Mouse (Mus musculus) c-Kit-positive CD71-negative TER-119-negative erythroid progenitor cells, embryonic 14.5 days (primary cell): Measurements from ENCODE around the gene Mtx1.
A peak's percentile ranks its signal among the peaks of the same experiment; 100 is the strongest.

Experiments
- DNase-seq: peaks from one replicate; pipeline ENCODE4 v3.0.0-alpha.2; 2013; ENCODE audit warnings: low read depth

Gene Mtx1

DNA sequence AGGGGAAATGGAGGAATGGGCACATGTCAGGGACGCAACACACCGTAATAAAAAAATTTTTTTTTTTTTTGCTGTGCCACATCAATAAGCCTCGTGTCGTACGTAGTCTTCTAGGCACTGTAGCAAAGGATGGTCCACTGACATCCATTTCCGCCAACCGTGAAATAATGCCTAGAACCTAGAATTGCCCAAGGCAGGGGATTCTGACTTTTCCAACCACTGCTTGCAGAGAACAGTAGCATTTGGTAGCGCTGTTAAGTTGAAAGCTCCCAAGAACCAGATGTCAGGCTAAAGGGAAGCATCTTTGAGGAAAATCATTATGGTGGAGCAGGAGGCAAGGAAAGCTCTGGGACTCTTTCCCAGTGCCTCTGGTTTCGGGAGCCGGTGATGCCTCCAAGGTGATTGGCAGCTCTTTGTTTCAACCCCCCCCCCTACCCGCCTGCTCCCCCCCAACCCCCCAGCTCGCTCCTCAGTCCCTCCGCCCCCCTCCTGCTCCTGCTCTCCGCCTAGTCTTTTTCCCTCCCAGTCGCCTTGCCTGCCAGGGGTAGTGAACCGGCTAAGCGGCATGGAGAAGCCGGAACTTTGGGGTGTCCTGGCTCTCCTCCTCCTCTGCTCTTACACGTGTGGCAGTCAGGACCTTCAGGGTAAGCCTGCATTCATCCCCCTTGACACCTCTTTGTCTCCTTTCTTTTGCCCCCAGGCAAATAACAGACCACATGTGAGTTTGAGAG, 12.0 kb downstream of the Mtx1 start, which contains the start of gene Thbs3:
Thbs3 (plus strand) TSS at position 500 of the 731 bp plus-strand sequence.
- DNase-seq: no peak

DNA sequence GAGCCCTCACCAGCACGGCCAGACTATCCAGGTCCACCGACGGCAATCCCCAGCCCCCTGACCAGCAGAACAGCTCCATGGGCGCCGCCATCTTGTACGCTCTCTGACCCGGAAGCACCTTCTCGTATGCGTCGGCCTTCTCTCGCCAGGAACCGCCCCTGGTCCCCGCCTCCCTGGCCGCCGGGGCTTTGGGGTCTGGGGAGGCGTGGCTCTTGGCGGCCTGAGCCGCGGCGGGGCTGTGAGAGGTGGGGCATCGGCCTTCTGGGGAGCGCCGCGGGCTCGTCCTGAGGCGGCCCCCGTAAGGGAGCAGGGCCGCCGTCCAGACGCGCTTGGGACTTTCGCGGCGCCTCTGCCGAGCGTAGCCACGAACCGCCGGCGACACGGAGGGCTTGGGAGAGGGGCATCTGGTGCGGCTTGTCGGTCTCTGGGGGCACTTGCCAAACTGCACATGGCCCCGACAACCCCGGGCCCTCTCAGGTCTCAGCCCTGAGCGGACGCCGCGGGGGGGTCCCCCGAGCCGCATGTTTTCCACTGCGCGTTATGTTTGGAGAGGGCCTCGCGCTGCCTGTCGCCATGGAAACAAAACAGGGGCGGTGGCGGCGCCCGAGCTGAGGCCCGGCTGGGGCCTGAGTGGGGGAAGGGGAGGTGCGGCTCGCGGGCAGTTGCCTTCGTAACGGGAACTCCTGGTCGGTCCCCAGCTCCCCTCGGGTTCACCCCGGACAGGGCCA, 12.9 kb downstream of the Mtx1 start:
- peak; percentile 91 for DNase-seq

DNA sequence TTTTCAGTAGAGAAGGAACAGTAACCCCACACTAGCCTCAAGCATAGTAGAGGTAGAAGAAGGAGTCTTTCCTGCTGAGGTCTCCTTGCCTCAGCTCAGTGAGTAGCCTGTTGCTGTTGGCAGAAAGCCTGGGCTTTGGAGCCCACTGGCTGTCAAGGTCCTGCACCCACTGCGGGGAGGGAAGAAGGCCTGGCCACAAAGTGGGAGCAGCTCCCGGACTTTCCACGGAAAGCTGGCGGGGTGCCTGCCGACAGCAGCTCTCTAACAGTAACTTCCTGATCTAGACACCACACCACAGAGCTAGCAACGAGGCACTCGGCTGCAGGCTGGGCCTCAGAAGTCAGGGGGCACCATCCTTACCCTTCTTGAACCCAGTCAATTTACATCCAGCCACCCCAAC, 16.2 kb downstream of the Mtx1 start:
- DNase-seq: no peak

DNA sequence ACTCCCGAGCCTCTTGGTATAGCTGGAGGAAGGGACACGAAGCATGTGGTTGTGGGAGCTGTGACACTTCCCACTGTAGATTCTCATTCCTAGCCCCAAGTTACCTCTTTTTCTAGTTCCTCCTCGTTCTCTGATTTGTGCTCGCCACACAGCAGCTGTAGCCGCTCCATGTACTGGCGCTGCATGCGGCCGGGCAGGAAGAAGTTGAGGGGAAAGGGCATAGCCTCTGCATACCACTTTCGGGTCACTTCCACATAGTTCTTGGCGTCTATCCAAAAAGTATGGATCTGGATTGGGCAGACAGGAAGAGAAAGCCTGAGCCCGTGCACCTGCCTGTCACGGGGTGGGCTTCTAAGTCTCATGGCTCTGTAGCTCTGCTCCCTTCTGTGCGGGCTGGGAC, 16.7 kb downstream of the Mtx1 start:
- no peak for DNase-seq

DNA sequence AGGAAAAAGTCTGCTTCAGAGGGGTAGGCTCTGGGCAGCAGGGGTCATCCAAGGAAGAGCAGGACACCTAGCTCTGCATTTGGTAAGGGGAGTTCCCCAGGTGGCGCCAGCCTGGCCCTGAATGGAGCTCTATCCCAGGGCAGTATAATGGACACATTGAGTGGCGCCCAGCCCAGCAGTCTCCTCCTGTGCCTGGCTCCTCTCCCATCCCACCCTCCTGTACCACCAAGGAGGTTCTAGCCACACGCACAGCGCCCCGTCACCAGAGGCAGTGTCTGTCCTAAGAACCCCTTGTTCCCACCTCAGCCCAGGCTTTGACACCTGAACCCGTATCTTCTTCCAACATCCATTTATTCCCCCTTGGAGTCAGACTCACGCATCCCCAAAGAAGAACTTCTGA, 17.2 kb downstream of the Mtx1 start:
- no peak for DNase-seq

DNA sequence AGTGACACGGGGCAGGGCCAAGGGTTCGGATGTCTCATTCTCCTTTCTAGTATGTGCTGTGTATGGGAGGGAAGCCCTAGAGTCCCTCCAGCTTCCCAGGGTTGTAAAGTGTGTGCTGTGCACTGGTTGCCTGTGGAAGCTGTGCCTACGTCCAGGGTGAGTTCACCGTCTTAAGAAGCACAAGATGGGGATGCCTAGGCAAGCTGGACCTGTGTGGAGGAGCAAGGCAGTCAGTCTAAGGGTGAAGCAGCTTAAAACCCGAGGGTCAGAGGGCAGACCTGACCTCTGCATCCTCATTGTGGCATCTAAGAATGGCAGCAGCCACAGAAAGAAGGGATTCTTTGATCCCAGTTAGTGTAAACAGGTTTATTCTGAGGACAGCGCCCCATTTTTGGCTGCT, 18.2 kb downstream of the Mtx1 start:
- no peak for DNase-seq

DNA sequence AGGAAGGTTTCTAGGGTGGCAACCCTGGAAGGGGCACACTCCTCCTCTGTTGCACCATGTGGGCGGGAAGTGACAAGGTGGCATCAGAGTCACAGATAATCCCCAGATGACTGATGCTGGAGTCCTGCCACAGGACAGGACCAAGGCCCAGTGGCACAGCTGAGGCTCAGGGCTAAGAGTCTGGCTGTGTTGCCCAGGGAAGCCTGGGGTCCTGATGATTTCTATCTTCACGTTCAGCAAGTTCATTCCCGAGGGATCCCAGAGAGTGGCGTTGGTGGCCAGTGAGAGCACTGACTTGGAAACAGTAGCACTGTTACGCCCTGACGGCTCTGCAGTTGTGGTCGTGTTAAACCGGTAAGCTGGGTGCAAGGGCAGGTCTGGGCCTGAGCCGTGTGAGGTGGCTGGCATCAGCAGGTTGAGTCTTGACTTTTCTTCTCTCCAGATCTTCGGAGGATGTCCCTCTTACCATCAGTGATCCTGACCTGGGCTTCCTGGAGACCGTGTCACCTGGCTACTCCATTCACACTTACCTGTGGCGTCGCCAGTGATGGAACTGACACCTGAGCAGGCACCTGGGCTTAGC, 18.7 kb downstream of the Mtx1 start:
- DNase-seq: no peak

DNA sequence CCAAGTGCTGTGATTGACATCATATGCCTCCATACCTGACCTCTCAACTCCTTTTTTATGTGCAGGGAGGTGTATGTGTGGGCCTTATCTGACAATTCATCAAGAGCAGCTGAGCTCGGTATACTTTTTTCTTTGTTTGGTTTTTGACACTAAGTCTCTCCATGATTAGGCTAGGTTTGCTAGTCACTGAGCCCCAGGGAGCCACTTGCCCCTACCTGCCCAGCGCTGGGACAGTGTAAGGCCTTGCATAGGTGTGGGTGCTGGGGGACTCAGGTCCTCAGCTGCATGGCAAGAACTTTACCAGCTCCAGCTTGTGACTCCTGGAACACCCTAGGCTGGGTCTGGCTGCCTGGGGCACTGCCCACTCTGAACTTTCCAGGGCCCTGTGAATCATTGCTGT, 20.2 kb downstream of the Mtx1 start:
- DNase-seq: no peak

DNA sequence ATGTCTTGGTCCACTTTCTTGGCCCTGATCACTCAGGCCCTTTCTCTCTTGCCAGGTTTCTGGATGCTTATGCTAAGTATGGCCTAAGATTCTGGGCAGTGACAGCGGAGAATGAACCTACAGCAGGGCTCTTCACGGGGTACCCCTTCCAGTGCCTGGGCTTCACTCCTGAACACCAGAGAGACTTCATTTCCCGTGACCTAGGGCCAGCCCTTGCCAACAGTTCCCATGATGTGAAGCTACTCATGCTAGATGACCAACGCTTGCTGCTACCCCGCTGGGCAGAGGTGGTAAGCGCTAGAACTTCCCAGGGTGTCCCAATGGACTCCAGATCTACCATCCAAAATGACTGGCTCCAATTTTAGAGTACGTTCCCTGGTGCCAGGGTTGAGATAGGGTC, 20.8 kb downstream of the Mtx1 start:
- DNase-seq: no peak

DNA sequence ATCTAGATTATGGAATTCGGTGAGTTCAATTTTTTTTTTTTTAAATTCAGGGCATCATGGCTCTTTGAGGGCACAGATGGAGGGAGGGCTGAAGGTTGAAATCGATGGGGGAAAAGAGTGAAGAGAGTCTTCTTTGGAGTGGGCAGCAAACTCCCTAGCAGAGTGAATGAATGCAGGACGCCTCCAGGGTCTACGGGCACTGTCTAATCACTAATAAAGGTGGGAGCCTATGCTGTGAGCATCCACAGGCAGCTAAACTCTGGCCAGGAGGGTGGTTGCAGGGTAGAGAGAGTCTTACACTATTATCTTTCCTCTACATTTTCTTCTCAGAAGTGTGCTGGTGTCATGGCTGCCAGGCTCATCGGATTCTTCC, 23.8 kb downstream of the Mtx1 start:
- DNase-seq: no peak

DNA sequence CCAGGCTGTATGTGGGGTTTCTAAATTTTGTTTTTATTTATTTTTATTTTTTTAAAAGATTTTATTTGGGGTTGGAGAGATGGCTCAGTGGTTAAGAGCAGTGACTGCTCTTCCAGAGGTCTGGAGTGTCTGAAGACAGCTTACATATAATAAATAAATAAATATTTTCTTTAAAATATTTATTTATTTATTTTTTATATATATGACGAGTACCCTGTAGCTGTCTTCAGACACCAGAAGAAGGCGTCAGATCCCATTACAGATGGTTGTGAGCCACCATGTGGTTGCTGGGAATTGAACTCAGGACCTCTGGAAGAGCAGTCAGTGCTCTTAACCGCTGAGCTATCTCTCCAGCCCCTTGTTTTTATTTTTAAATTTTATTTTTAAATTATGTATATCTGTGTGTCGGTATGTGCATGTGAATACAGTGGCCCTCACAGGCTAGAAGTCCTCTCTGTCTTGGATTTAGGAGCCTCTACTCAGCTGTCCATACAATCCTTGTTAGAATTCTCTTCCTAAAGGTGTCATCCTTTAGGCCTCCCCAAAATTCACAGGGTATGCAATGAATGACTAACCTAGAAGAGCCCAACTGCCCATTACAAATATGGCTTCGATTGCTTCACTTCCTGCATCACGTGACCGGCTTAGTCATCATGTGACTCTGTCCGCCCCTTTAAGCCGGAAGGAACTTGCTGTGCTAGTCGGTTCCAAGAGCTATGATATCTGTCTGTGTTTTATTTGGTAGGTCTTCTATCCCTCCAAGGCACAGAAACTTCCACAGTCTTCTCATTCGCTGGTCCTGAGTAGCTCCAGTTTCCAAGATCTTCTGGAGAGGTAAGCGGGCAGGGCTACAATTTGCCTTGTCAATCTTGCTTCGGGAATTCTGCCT, 24.4 kb downstream of the Mtx1 start, which contains the start of gene Gba:
Gba (plus strand) TSS at position 676 of the 889 bp plus-strand sequence.
- DNase-seq: peak; percentile 94

DNA sequence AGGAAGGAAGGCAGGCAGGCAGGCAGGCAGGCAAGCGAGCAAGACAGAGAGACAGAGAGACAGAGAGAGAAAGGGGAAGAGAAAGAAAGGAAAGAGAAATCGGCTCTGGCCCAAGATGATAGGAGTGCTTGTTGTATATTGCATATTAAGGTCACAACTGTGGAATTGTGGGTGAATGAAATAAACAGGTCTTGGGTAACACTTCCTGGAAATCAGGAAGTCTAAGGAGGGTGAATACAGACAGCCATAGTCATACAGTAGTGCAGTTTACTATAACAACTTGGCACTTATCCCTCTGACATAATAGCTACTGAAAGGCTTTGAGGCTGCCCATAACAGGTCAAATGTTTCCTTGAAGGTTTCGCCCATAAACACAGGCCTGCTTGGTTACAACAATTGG, 27.0 kb downstream of the Mtx1 start:
- DNase-seq: no peak

DNA sequence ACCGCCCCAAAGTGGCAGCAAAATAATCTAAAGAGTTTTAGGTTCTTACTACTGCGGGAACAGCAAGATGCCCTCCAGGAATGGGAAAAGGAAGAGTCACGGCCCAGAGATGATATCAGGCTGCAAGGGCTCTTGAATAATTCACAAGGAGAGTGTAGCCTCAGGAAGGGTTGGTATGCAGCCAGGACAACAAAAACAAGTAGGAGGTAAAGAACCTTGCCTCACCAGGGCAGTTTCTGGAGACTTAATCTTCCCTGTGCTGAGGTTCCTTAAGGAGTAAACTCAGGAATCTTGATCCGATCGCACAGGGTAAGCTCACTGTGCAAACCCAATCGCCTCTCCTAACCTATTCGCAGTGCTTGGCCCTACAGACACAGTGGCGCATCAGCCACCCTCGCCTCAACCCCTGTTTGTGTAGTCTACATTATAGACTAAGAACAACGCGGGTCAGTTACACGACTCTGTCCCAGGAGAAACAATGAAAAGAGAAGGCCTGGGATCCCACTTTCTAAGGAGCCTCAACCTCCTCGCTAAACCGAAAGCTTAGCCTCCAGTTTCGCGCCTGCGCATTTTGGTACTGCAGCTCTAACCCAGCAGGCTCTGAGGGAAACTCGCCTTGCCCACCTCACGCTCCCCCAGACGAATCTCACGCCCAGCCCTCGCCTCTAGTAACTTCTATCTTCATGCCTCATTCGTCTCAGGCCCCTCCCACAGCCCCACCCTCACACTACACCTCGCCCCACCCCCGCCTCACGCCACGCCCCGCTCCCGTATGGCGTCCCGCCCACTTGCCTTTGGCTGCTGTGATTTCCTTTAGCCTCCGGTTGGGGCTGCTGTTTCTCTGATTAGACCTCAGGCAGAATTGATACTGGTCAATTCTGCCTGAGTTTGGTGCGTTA, 30.7 kb downstream of the Mtx1 start:
- DNase-seq: peak; percentile 85

DNA sequence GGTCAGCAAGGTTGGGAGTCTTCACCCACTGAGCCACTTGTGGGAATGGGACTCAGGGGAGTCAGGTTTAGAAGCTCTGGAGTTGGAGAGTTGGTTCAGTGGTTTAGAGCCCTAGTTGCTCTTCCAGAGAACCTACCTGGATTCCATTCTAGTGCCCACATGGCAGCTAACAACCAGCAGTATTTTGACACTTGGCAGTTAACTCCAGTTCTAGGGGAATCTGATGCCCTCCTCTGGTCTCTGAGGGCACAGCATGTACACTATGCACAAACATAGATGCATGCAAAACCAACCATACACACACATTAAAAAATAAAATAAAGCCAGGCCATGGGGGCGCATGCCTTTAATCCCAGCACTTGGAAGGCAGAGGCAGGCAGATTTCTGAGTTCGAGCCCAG, 33.0 kb downstream of the Mtx1 start:
- DNase-seq: no peak

DNA sequence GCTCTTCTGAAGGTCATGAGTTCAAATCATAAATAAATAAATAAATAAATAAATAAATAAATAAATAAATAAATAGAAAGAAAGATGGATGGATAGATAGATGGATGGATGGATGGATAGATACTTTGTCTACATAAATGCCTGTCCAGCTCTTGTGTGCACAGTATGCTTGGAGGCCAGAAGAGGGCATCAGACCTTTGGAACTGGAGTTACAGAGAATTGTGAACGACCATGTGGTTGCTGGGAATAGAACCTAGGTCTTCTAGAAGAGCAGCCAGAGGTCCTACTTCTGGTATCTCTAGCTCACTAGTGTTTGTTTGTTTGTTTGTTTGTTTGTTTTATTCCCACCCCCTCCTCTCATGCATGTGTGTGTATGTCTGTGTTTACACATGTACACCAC, 33.5 kb downstream of the Mtx1 start:
- DNase-seq: no peak

DNA sequence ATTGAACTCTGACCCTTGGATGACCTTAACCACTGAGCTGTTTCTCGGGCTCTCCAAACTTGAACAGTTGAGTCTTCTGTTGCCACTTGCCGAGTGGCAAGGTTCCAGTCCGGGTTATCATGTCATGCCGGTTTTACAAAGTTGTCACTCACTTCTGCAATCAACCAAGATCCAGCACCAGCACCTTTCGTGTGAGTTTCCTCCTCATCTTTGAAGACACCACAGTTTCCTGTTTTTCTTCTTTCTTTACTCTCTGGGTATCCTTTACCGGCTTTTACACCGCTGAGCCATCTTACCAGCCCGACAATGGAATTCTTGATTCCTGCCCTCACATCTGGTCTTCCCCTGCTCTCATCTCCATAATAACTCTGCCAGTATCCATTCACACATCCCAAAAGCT, 36.5 kb downstream of the Mtx1 start:
- no peak for DNase-seq

DNA sequence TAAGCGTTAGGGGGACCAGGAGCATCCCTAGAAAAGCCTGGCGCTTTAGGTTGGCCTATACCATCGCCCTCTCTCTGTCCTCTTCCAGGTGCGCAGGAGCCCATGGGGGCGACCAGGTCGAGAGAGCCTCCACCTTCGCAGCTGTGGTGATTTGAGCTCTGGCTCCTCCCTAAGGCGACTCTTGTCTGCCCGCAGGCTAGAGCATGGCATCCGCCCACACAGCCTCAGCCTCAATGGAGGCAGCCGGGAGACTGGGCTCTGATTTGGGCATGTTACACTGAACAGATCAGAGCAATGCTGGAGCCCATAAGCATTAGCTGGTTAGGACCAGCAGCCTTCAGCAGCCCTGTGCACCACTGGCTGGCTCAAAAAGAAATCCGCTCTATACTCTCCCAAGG, 38.4 kb downstream of the Mtx1 start:
- DNase-seq: no peak

DNA sequence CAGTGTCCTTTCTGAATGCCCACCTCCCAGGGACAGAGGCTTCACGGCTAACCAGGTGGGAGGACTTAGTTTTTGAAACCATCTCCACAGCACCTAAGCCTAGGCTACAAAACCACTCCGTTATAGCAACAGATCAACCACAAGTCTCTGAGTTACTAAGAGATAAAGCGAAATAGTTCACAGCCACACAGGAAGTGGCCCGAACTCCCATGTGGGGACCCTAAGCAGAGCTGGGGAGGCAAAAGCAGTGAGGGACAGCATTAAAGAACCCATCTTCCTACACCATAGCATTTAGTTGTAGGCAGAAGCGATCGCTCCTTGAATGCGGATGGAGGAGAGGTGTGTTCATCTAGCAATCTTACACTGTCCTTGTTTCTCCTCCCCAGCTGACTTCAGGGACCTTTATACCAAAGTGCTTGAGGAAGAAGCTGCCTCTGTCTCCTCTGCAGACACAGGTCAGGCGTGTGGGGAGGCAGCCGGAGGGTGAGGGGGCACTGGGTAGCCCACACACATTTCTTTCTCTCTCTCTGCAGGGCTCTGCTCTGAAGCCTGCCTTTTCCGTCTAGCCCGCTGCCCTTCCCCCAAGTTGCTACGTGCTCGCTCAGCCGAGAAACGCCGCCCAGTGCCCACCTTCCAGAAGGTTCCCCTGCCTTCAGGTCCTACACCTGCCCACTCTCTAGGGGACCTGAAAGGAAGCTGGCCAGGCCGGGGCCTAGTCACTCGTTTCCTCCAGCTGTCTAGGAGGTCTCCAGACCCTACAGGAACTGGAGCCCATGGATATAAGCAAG, 39.0 kb downstream of the Mtx1 start:
- DNase-seq: no peak

DNA sequence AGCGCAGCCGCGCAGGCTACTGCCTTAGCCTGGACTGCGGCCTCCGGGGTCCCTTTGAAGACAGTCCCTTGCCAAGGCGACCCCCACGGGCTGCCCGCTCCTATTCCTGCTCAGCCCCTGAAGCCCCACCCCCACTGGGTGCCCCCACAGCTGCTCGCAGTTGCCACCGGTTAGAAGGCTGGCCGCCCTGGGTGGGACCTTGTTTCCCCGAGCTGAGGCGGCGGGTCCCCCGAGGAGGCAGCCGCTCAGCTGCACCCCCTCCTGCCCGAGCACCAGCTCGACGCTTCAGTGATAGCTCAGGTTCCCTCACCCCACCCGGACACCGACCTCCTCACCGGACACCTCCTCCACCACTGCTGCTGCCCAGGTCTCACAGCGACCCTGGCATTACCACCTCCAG, 39.7 kb downstream of the Mtx1 start:
- DNase-seq: no peak

DNA sequence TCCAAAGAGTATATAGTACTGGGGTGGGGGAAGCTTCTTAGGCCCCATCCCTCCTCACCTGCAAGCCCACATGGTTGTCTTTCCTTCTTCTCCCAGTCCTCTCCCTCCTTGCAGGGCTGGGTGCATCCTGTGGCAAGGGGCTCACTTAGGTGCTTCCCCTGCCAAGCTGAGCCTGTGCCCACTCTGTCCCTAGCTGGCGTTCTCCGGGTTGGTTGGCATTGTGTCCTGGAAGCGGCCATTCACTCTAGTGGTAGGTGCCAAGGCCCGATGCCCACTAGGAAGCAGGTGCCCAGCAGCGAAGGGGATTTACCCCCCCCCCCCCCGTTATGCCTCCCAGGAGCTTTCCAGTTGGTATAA, 43.0 kb downstream of the Mtx1 start:
- no peak for DNase-seq
